Mouse (Mus musculus) left cerebral cortex, postnatal 25 days (tissue): ENCODE measurements at regions not wholly inside any gene's neighbourhood (a gene's known extent, or its start where the extent isn't known, plus 50 kb on each side); places are given as distances from the start of the nearest gene placed in this dataset.
"Not testable (repeated sequence)": the region's sequence is repeated elsewhere in the genome, so short reads cannot be mapped to it uniquely, and the experiment has no call there.

Experiments
- DNase-seq, 2 experiments: peaks; one replicate each; pipeline ENCODE4 v3.0.0; 2022; ENCODE audit warnings: low spot score in 2 of 2, mixed read lengths in 1 of 2
- intact Hi-C: fragments of 180-260 bp; cut with DNase I; formaldehyde crosslinking; loops from one replicate; pipeline ENCODE4 v1.15.1; 2025

GRCm38 (mm10) chr7:70255072-70255471 is 111.5 kb downstream of the Nr2f2 start:
- DNase-seq, result no peak

GRCm38 (mm10) chr7:70253275-70253674 is 113.3 kb downstream of the Nr2f2 start:
- DNase-seq, result no peak
- intact Hi-C loops, result no loop called here

More at GRCm38 (mm10) chr7:70255072-70255471, 111.5 kb downstream of the Nr2f2 start:
- intact Hi-C loops, result no loop called here

- not testable (repeated sequence) for DNase-seq
Measured at GRCm38 (mm10) chr7:70239059-70239458, 127.5 kb downstream of the Nr2f2 start.

GRCm38 (mm10) chr7:70219310-70219709 is 147.2 kb downstream of the Nr2f2 start:
- intact Hi-C loops, result no loop called here

More at GRCm38 (mm10) chr7:70239059-70239458, 127.5 kb downstream of the Nr2f2 start:
- intact Hi-C loops, result not testable (repeated sequence)

GRCm38 (mm10) chr7:70217137-70217536 is 149.4 kb downstream of the Nr2f2 start:
- DNase-seq, result no peak
- intact Hi-C loops, result no loop called here

More at GRCm38 (mm10) chr7:70219310-70219709, 147.2 kb downstream of the Nr2f2 start:
- DNase-seq, result no peak

- DNase-seq, result no peak
- intact Hi-C loops, result no loop called here
Measured at GRCm38 (mm10) chr7:70213970-70214520, 152.5 kb downstream of the Nr2f2 start.

GRCm38 (mm10) chr7:70205900-70206299 is 160.6 kb downstream of the Nr2f2 start:
- DNase-seq, result no peak
- intact Hi-C loops, result no loop called here

GRCm38 (mm10) chr7:70200188-70200587 is 166.3 kb downstream of the Nr2f2 start:
- intact Hi-C loops, result no loop called here
- DNase-seq, result no peak

GRCm38 (mm10) chr7:70178956-70179355 is 187.6 kb downstream of the Nr2f2 start:
- no peak for DNase-seq
- intact Hi-C loops, result no loop called here

GRCm38 (mm10) chr7:70178006-70178405 is 188.5 kb downstream of the Nr2f2 start:
- no peak for DNase-seq
- intact Hi-C loops, result no loop called here

GRCm38 (mm10) chr7:70176686-70177259 is 189.8 kb downstream of the Nr2f2 start:
- no peak for DNase-seq

GRCm38 (mm10) chr7:70176086-70176485 is 190.4 kb downstream of the Nr2f2 start:
- intact Hi-C loops, result no loop called here

More at GRCm38 (mm10) chr7:70176686-70177259, 189.8 kb downstream of the Nr2f2 start:
- intact Hi-C loops, result no loop called here

GRCm38 (mm10) chr7:70172431-70172830 is 194.1 kb downstream of the Nr2f2 start:
- no peak for DNase-seq
- intact Hi-C loops, result loop anchor here (5.0 kb wide), 2 partner anchors 160 to 190 kb away; no protein-coding TSS in a partner anchor

More at GRCm38 (mm10) chr7:70176086-70176485, 190.4 kb downstream of the Nr2f2 start:
- no peak for DNase-seq

GRCm38 (mm10) chr7:70171456-70171855 is 195.1 kb downstream of the Nr2f2 start:
- DNase-seq, result no peak
- intact Hi-C loops, result loop anchor here (5.0 kb wide), 2 partner anchors 161 to 191 kb away; no protein-coding TSS in a partner anchor

- intact Hi-C loops, result loop anchor here (5.0 kb wide), 2 partner anchors 114 to 176 kb away; no protein-coding TSS in a partner anchor
- no peak for DNase-seq
Measured at GRCm38 (mm10) chr7:70168080-70168479, 198.5 kb downstream of the Nr2f2 start.

GRCm38 (mm10) chr7:70166081-70166480 is 200.5 kb downstream of the Nr2f2 start:
- no peak for DNase-seq
- intact Hi-C loops, result loop anchor here (5.0 kb wide), 2 partner anchors 116 to 174 kb away; no protein-coding TSS in a partner anchor

- intact Hi-C loops, result loop anchor here (5.0 kb wide), 2 partner anchors 117 to 173 kb away; no protein-coding TSS in a partner anchor
Measured at GRCm38 (mm10) chr7:70165501-70165900, 201.0 kb downstream of the Nr2f2 start.

GRCm38 (mm10) chr7:70164691-70165193 is 201.8 kb downstream of the Nr2f2 start:
- intact Hi-C loops, result loop anchor here (5.0 kb wide), 2 partner anchors 118 to 172 kb away; no protein-coding TSS in a partner anchor
- no peak for DNase-seq

More at GRCm38 (mm10) chr7:70165501-70165900, 201.0 kb downstream of the Nr2f2 start:
- no peak for DNase-seq

GRCm38 (mm10) chr7:70158531-70158930 is 208.0 kb downstream of the Nr2f2 start:
- intact Hi-C loops, result no loop called here
- DNase-seq, result no peak

- intact Hi-C loops, result no loop called here
- no peak for DNase-seq
Measured at GRCm38 (mm10) chr7:70144726-70145271, 221.7 kb downstream of the Nr2f2 start.
